Mouse (Mus musculus) lung, postnatal 0 days (tissue): ENCODE data around the gene Eya2. TPM values are rescaled to one million over a fixed set of nuclear protein-coding genes. Genes with fewer than 3 reads are reported as not detected.
A peak's percentile ranks its signal among the peaks of the same experiment; 100 is the strongest.

ENCODE experiments used
- ATAC-seq: fragments of 200-750 bp; cut with Nextera tagmentation; 2 replicates; pipeline ENCODE4 v1.8.0; 2017; ENCODE audit warnings: moderate library complexity
- DNase-seq: peaks from one replicate; pipeline ENCODE4 v3.0.0-alpha.2; 2016; ENCODE audit warnings: low spot score
- H3K27ac ChIP-seq: fragments of 300-500 bp; sonication (generic); 2 replicates; pipeline ENCODE4 v1.5.1; 2014; ENCODE audit warnings: antibody characterized with exemption, mild to moderate bottlenecking, low read length, mixed read lengths
- H3K27me3 ChIP-seq: fragments of 300-500 bp; sonication (generic); replicated peaks from 2 replicates; pipeline ENCODE4 v1.6.1; 2014; ENCODE audit warnings: low read length, mixed read lengths; ENCODE audit not compliant: insufficient read depth
- H3K36me3 ChIP-seq: fragments of 300-500 bp; sonication (generic); 2 replicates; pipeline ENCODE4 v1.6.1; 2014; ENCODE audit warnings: low read length, mixed read lengths; ENCODE audit not compliant: insufficient read depth
- H3K4me1 ChIP-seq: fragments of 300-500 bp; sonication (generic); 2 replicates; pipeline ENCODE4 v1.6.1; 2014; ENCODE audit warnings: antibody characterized with exemption, low read depth, low read length, mixed read lengths; ENCODE audit not compliant: insufficient read depth
- H3K4me2 ChIP-seq: fragments of 300-500 bp; sonication (generic); replicated peaks from 2 replicates; pipeline ENCODE4 v1.6.1; 2014; ENCODE audit warnings: low read depth, mild to moderate bottlenecking, low read length, moderate library complexity, mixed read lengths
- H3K4me3 ChIP-seq: fragments of 300-500 bp; sonication (generic); 2 replicates; pipeline ENCODE4 v1.5.1; 2014; ENCODE audit warnings: low read depth, low read length
- H3K9ac ChIP-seq: fragments of 300-500 bp; sonication (generic); replicated peaks from 2 replicates; pipeline ENCODE4 v1.6.1; 2014; ENCODE audit warnings: low read depth, mild to moderate bottlenecking
- H3K9me3 ChIP-seq: fragments of 300-500 bp; sonication (generic); 2 replicates; pipeline ENCODE4 v1.6.1; 2016; ENCODE audit warnings: low read length, mixed read lengths
- CTCF ChIP-seq: IDR thresholded peaks from 2 replicates; pipeline ENCODE4 v1.5.1; 2016; ENCODE audit warnings: antibody characterized with exemption, mild to moderate bottlenecking
- EP300 ChIP-seq: IDR thresholded peaks from 2 replicates; pipeline ENCODE4 v1.6.1; 2016; ENCODE audit warnings: antibody characterized with exemption, mild to moderate bottlenecking, control low read depth
- WGBS: fragments of 180-500 bp; shearing (Covaris S2); extraction: QIAGEN DNeasy Blood & Tissue Kit; methylation state at CpG from one replicate; pipeline ENCODE4 v1.1.7; 2014; 5-methylcytosine and 5-hydroxymethylcytosine counted together
- polyA plus RNA-seq: library from polyadenylated mRNA; unstranded; fragments of >200 nt; fragmentation: Nextera tagmentation; extraction: Ambion mirVana; gene quantifications from 2 replicates; pipeline ENCODE4 v1.2.1, GENCODE M21; 2015

Eya2 gene
- polyA plus RNA-seq, 1 experiment from 2014 or later, result 27.8 TPM

- WGBS, result 38% methylated on average over 11 of the region's 11 CpGs
- H3K27me3 ChIP-seq, result no peaks in the 10 kb centered on the region
- H3K36me3 ChIP-seq, result no peaks in the 10 kb centered on the region
- no peaks in the 10 kb centered on the region for H3K9me3 ChIP-seq
- DNase-seq (peak; percentile 87), ATAC-seq (peak; percentile 95)
- H3K27ac ChIP-seq, result peak overlapping the region; percentile 65
- H3K4me3 ChIP-seq, result no peak overlapping the region
- no peak overlapping the region for H3K9ac ChIP-seq
- no peak overlapping the region for H3K4me2 ChIP-seq
- no peak for TF ChIP-seq CTCF
- no peak for TF ChIP-seq EP300
- 0 out of 2 replicates have a peak, but pooled peaks cover 2% of the 10 kb centered on the region for H3K4me1 ChIP-seq
These were observed 38.4 kb downstream of the Eya2 start for GRCm38 (mm10) chr2:165633011-165633785.

- Histone ChIP-seq H3K4me1 (peaks cover 2% of the 10 kb centered on the region; the same call in 1 of the 2 replicates), H3K27ac (no peak overlapping the region), H3K4me2 (no peak overlapping the region), H3K36me3 (no peaks in the 10 kb centered on the region), H3K9me3 (no peaks in the 10 kb centered on the region), H3K4me3 (no peak overlapping the region), H3K9ac (no peak overlapping the region), H3K27me3 (no peaks in the 10 kb centered on the region)
- DNase-seq, result no peak
- 56% methylated on average over 7 of the region's 7 CpGs for WGBS
- no peak for ATAC-seq
- TF ChIP-seq CTCF (no peak), EP300 (no peak)
These were observed 39.6 kb downstream of the Eya2 start for GRCm38 (mm10) chr2:165634481-165634880.

- Histone ChIP-seq H3K36me3 (no peaks in the 10 kb centered on the region), H3K27me3 (no peaks in the 10 kb centered on the region), H3K9me3 (no peaks in the 10 kb centered on the region), H3K4me3 (no peak overlapping the region), H3K9ac (no peak overlapping the region), H3K4me2 (no peak overlapping the region), H3K4me1 (no peaks in the 10 kb centered on the region; the same call in 1 of the 2 replicates), H3K27ac (no peak overlapping the region)
- ATAC-seq (no peak), DNase-seq (no peak)
- 51% methylated on average over 11 of the region's 11 CpGs for WGBS
- no peak for TF ChIP-seq CTCF
- no peak for TF ChIP-seq EP300
These were observed 44.4 kb downstream of the Eya2 start for GRCm38 (mm10) chr2:165639075-165639755.

DNA sequence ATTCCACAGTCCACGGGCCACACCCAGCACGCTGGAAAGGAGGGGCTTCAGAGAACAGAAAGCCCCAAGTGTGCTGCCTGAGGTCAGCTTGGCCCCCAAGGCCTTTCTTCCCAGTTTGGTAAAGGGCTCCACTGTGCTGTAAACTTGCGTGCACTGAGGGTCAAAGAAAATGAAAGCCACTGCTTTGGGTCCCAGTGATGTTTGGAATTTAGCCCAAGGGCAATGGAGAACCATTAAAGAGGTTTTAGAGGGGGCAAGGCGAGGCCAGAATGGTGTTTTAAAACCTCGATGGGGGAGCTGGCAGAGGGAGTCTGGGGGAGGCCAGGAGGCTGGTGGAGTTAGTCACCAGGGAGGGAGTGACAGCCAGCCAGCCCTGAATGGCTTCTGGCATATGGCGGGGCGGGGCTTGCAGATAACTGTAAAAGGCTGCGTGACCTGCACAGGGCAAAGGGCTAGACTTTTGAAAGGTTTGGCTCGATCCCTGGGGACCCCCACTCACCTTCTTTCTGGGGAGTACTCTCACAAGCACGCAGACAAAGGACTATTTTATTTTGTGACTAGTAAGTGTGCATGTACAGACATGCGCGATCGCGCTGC lies 47.2 kb downstream of the Eya2 start:
- ATAC-seq, result no peak
- H3K4me1 ChIP-seq, result no peaks in the 10 kb centered on the region; the same call in 1 of the 2 replicates
- H3K9ac ChIP-seq, result no peak overlapping the region
- no peak overlapping the region for H3K4me3 ChIP-seq
- H3K36me3 ChIP-seq, result no peaks in the 10 kb centered on the region
- WGBS, result 66% methylated on average over 14 of the region's 14 CpGs
- no peaks in the 10 kb centered on the region for H3K27me3 ChIP-seq
- no peaks in the 10 kb centered on the region for H3K9me3 ChIP-seq
- no peak for DNase-seq
- no peak overlapping the region for H3K4me2 ChIP-seq
- no peak overlapping the region for H3K27ac ChIP-seq
- no peak for TF ChIP-seq CTCF
- TF ChIP-seq EP300, result no peak

DNA sequence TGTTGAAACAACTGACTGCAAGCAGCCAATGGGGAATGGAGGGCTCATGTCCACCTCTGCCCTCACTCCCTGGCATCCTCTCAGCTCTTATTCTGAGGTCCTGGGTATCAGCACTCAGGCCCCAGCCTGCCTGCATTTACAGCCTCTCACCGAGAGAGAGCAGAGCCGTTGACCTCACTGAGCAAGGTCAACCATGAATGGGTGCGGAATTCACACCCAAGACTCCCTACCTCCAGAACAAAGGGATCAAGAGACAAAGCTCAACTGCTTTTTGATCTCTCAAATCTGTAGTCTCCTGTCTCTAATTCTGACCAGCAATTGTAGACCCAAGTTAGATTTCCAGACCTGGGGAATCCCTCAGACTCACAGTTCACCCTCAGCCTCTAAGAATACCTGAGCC lies 48.8 kb downstream of the Eya2 start:
- no peaks in the 10 kb centered on the region for H3K27me3 ChIP-seq
- H3K4me1 ChIP-seq, result no peaks in the 10 kb centered on the region; the same call in 1 of the 2 replicates
- 0 out of 2 replicates have a peak, but pooled peaks have one; percentile 4 for ATAC-seq
- no peak overlapping the region for H3K4me3 ChIP-seq
- DNase-seq, result no peak
- H3K9me3 ChIP-seq, result no peaks in the 10 kb centered on the region
- H3K4me2 ChIP-seq, result no peak overlapping the region
- H3K27ac ChIP-seq, result no peak overlapping the region
- 56% methylated on average over 3 of the region's 3 CpGs for WGBS
- H3K9ac ChIP-seq, result no peak overlapping the region
- TF ChIP-seq CTCF (no peak), EP300 (no peak)
- H3K36me3 ChIP-seq, result no peaks in the 10 kb centered on the region

- TF ChIP-seq EP300 (no peak), CTCF (no peak)
- Histone ChIP-seq H3K9me3 (no peaks in the 10 kb centered on the region), H3K4me1 (no peaks in the 10 kb centered on the region; the same call in 1 of the 2 replicates), H3K9ac (no peak overlapping the region), H3K27ac (no peak overlapping the region), H3K4me3 (no peak overlapping the region), H3K36me3 (no peaks in the 10 kb centered on the region), H3K4me2 (no peak overlapping the region), H3K27me3 (no peaks in the 10 kb centered on the region)
- DNase-seq (no peak), ATAC-seq (0 out of 2 replicates have a peak, but pooled peaks have one; percentile 25)
- WGBS, result 36% methylated on average over 9 of the region's 9 CpGs
These were observed 49.2 kb downstream of the Eya2 start for GRCm38 (mm10) chr2:165644057-165644456.
